Mouse (Mus musculus) gastrocnemius, adult 2 months (tissue): ENCODE measurements around the gene Cwc22. TPM values are rescaled to one million over a fixed set of nuclear protein-coding genes. Genes with fewer than 3 reads are reported as not detected.
"Not testable (repeated sequence)": the region's sequence is repeated elsewhere in the genome, so short reads cannot be mapped to it uniquely, and the experiment has no call there.

Source experiments
- DNase-seq: peaks from one replicate; pipeline ENCODE4 v3.0.0; 2022
- H3K27ac ChIP-seq: fragments of 200-600 bp; 2 replicates; pipeline ENCODE4 v1.8.1; 2022; ENCODE audit warnings: mild to moderate bottlenecking
- H3K4me3 ChIP-seq: fragments of 200-600 bp; 2 replicates; pipeline ENCODE4 v1.8.1; 2022; ENCODE audit warnings: mild to moderate bottlenecking, moderate library complexity
- CTCF ChIP-seq: fragments of 200-600 bp; IDR thresholded peaks from 2 replicates; pipeline ENCODE4 v1.8.1; 2022; ENCODE audit warnings: antibody characterized with exemption, mild to moderate bottlenecking, moderate library complexity
- intact Hi-C: fragments of 180-260 bp; cut with DNase I; formaldehyde crosslinking; loops from one replicate; pipeline ENCODE4 v1.15.1; 2025
- total RNA-seq, 2 experiments: library from RNA; stranded (reverse); gene quantifications; 2 replicates each; pipeline ENCODE4 v1.2.3; 2021

Gene Cwc22
- total RNA-seq, 2 experiments from 2014 or later: 13.9 to 14.2 TPM

DNA sequence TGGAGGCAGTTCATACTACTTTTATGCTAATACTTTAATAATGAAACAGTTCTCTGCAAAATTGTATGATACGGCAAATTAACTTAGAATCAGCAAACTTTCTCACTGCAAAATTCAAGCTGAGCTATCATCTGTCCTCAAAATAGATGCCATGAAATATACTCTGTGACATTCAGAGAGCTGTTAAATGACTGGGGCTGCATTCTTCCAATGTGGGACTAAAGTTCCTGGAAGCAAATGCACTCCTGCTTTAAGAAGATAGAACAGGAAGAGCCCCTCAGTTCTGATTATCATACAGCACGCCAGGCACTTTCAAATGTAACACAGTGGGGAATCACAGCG lies 48.6 kb downstream of the Cwc22 start:
- DNase-seq: no peak
- intact Hi-C loops: loop anchor here (10.0 kb wide), 1 partner anchor 317 kb away; no protein-coding TSS in a partner anchor
- no peak for TF ChIP-seq CTCF
- H3K4me3 ChIP-seq: no peak overlapping the region
- H3K27ac ChIP-seq: peak overlapping the region; percentile 28; the same call in 1 of the 2 replicates

DNA sequence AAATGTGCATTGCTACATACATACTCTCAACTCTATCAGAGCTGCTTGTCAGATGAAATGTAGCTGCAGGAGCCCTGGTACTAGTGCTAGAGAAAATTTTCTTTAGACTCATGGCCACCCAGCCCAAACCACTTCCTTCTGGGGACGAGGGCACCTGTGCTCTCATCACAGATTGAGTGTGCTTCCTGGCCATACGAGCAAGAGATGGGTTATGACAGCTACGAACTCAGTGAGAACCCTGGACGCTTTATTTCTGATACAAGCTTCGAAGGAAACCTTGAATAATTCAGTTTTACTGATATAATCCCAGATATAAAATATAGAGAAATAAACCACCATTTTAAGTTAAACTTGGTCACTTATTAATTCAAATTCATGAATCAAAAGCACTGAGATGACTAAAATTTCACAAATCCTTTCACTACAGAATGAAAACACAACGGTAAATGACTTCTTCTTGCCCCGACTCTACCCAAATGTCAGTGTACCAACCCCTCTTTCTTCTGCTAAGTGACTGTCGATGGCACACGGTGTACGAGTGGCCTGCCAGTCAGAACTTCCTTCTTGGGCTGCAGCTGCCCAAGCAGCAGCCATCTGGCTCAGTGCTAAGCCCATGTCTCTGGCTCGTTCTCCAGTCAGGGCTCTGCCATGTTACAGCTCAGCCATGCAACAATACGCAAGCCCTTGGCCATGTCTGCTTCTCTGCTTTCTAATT lies 49.2 kb downstream of the Cwc22 start:
- no peak for TF ChIP-seq CTCF
- peak overlapping the region; percentile 28; the same call in 1 of the 2 replicates for H3K27ac ChIP-seq
- DNase-seq: peak; percentile 72
- intact Hi-C loops: loop anchor here (10.0 kb wide), 1 partner anchor 318 kb away; no protein-coding TSS in a partner anchor
- no peak overlapping the region for H3K4me3 ChIP-seq

DNA sequence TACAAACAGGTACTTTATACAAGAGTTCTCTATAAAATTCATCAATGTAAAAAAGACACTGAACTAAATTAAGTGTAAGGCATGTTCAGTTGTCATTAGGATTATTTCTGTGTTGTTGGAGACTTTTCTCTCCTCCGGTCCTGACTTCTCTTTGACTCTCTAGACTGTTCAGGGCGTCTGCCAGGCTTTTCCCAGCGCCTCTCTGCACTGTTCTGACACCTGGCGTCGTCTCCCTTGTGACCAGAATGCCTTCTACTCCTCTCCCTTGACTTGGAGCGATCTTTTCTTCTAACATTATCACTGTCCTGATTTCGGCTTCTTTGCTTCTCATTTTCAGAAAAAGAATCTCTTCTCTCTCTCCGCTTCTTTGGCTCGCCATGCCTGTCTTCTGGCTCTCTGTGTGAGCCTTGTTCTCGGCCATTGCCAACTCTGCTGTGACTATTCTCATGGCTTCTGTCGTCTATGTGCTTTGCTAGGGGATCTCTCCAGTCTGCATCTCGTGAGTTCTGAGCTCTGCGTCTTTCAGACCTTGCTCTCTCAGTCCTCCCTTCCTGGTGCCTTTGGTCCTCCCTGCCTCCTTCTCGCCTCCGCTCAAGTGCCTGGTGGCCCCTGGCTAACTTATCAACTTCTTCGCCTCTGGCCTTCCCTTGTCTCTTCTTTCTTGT lies 50.1 kb downstream of the Cwc22 start:
- DNase-seq, H3K4me3 ChIP-seq, H3K27ac ChIP-seq: not testable (repeated sequence)
- intact Hi-C loops: loop anchor here (10.0 kb wide), 1 partner anchor 319 kb away; no protein-coding TSS in a partner anchor

DNA sequence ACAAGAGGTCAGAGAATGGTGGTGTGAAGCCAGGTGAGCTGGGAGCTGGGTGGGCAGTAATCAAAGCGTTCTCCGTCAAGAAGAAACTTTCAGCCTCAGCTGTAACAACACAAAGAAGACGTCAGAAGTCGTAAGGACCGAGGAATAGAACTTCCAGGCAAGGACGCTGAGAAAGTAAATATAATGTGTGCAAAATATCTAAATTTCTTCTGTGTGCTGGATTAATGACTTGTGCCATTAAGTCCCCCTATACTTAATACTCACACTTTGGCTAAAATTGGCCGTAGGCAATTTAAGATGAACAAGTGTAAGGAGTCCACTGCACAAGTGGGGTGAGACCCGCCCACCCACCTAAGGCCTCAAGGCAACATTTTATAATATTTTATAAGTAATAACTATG lies 51.3 kb downstream of the Cwc22 start:
- intact Hi-C loops: loop anchor here (10.0 kb wide), 1 partner anchor 320 kb away; no protein-coding TSS in a partner anchor
- TF ChIP-seq CTCF: no peak
- DNase-seq: no peak
- no peak overlapping the region for H3K4me3 ChIP-seq
- no peak overlapping the region for H3K27ac ChIP-seq

DNA sequence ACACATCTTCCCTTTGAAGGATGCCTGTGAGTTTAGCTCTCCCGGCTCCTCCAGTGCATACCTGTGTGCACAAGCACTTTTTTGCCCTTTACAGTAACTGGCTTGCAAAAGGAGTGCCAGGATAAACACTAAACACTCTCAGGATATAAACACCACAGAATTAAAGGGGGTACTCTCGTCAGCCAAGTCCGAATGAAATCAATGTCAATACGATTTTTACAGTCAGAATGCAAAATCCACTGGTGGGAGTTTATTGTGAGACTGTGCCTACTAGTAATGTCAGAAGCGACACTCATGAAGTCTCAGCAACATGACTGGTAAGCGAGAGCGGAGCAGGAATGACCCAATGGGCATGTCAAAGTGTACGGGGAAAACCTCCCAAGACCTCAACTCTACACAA lies 52.7 kb downstream of the Cwc22 start:
- no peak overlapping the region for H3K27ac ChIP-seq
- no peak for DNase-seq
- intact Hi-C loops: loop anchor here (10.0 kb wide), 1 partner anchor 321 kb away; no protein-coding TSS in a partner anchor
- H3K4me3 ChIP-seq: no peak overlapping the region
- TF ChIP-seq CTCF: no peak

DNA sequence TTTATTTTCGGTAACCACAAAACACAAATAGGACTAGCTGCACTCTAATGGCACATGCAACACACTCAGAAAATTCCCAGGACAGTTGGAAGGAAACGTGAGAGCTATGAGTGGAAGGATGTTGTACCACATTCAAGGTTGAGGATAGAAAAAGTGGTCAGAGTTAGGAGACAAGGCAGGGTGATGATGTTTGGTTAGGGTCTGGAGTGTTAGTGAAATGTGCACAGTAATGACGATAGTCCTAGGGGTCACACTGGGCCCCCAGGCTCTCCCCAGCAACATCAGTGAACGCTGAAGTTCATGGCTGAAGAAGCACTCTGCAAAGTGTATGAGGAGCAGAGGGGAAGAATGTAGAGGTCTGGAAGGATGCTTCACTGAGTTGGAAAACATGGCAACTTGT lies 53.6 kb downstream of the Cwc22 start:
- no peak for DNase-seq

DNA sequence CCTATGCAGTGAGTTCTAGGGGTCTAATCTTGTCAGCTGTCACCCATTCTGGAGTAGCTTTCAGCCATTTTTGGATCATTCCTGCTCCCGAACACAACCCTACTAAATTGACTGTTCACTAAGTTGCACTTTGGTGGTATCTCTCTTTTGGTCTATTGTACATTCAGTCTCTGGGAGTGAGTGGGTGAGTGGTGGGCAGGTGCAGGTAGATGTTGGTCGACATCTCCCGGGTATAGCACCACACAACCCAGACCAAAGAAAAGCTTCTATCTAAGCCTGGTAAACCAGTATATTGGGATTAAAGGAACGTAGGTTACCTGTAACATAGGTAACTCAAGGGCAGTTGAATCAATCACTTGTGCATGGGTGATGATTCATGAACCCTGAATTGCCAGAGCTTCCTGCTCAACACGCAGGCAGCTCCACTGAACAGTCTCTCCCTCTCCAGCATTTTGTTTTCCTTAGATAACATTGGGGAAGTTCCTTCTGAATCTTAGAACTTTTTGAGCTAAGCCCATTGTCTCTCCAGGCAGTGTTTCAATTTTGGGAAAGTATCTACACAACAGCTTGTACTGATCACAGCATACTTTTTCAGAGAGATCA lies 55.2 kb downstream of the Cwc22 start:
- TF ChIP-seq CTCF: no peak
- intact Hi-C loops: loop anchor here (10.0 kb wide), 1 partner anchor 324 kb away; no protein-coding TSS in a partner anchor

More for the DNA sequence above, 53.6 kb downstream of the Cwc22 start:
- intact Hi-C loops: loop anchor here (10.0 kb wide), 1 partner anchor 322 kb away; no protein-coding TSS in a partner anchor
- Histone ChIP-seq H3K4me3 (no peak overlapping the region), H3K27ac (no peak overlapping the region)
- TF ChIP-seq CTCF: no peak

DNA sequence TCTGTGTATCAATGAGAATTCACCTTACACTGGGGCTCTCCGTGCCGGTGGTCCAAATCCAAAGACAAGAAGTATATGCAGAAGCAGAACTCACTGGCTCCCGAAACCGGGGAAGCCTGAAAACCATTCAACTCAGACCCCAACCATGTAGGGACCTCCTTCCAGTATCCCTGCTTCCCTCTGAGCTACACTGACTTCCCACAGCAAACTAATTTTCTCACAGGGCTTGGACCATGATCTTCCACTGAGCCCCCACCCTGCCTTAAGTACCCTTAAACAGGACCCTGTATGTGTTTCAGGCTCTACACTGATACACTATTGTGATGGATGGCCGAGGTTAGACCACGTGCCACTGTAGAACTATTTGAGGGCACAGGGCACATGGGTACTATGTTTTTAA lies 56.2 kb downstream of the Cwc22 start:
- DNase-seq: no peak
- intact Hi-C loops: loop anchor here (10.0 kb wide), 1 partner anchor 325 kb away; no protein-coding TSS in a partner anchor
- no peak overlapping the region for H3K27ac ChIP-seq

More for the DNA sequence above, 55.2 kb downstream of the Cwc22 start:
- Histone ChIP-seq H3K27ac (no peak overlapping the region), H3K4me3 (no peak overlapping the region)
- DNase-seq: no peak

DNA sequence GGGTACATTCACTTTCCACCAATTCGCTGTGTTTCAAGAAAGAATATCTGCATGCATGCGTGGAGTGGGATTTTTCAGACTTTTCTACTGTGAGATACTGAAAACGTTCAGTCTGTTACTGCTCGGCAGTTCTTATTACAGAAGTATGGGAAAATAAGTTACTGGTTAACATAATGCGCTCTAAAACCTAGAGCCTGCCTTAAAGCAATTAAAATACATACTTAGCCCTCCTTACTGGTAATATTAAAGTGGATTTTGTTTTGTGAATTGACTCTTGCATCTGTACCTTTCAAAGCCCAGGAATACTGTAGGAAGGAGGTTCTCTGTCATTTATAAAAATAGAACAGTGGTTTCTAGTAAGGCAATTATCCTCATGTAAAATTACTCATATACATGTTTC lies 56.8 kb downstream of the Cwc22 start:
- Histone ChIP-seq H3K27ac (no peak overlapping the region), H3K4me3 (no peak overlapping the region)
- TF ChIP-seq CTCF: no peak
- intact Hi-C loops: no loop called here
- DNase-seq: no peak

More for the DNA sequence above, 56.2 kb downstream of the Cwc22 start:
- H3K4me3 ChIP-seq: no peak overlapping the region
- no peak for TF ChIP-seq CTCF

DNA sequence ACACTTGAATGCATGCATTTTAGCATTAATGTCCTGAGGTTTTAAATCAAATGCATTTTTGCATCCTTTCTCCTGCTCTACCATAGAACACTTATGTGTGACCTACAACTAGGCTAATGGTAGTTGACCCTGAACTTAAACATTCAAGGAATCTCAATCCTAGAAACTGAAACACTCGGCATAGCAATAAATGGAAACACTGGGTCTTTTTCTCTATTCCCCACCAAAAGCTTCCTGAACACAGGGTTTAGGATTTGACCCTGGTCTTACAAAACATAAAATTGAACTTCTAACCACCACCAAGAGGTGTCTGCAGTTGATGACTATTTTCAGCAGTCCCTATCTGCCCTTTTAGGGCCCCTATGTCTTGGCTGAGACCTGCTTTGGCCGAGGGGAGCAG lies 57.3 kb downstream of the Cwc22 start:
- DNase-seq: no peak
- Histone ChIP-seq H3K27ac (no peak overlapping the region), H3K4me3 (no peak overlapping the region)
- intact Hi-C loops: no loop called here
- no peak for TF ChIP-seq CTCF

DNA sequence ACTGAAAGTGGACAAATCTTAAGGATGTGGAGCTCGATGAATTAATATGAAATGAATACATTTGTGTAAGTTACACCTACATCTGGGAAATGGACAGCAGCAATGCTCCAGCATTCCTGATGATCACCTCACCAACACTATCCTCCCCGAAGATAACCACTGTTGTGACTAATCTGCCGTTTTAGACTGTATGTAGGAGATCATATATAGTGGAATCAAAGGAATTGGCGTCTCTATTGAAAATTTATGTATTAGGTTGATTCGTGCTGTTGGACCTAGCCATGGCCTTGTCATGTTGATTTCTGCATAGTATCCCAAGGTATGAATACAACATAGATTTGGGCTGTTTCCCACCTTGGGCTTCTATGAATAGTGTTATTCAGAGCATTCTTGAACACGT lies 58.1 kb downstream of the Cwc22 start:
- TF ChIP-seq CTCF: no peak
- Histone ChIP-seq H3K4me3 (no peak overlapping the region), H3K27ac (no peak overlapping the region)
- no peak for DNase-seq
- intact Hi-C loops: no loop called here

DNA sequence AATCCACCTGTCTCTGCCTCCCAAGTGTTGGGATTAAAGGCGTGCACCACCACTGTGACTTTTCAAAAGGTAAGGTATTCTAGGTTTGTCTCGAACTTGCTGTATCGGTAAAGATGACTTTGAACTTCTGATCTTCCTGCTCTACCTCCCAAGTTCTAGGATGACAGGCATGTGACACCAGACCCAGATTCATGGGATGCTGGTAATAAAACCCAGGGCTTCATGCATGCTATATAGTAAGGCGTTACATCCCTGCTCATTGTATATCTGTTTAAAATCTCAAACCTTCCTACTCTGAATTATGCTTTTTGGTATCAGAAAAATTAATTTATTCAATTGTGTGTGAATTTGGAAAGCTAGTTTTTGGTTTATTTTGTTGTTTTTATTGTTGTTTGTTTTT lies 59.0 kb downstream of the Cwc22 start:
- intact Hi-C loops: no loop called here
- Histone ChIP-seq H3K27ac (no peak overlapping the region), H3K4me3 (no peak overlapping the region)
- no peak for DNase-seq
- no peak for TF ChIP-seq CTCF
